Comparison of ENCODE assay signal across 10 mouse cellular contexts in the genomic region with DNA sequence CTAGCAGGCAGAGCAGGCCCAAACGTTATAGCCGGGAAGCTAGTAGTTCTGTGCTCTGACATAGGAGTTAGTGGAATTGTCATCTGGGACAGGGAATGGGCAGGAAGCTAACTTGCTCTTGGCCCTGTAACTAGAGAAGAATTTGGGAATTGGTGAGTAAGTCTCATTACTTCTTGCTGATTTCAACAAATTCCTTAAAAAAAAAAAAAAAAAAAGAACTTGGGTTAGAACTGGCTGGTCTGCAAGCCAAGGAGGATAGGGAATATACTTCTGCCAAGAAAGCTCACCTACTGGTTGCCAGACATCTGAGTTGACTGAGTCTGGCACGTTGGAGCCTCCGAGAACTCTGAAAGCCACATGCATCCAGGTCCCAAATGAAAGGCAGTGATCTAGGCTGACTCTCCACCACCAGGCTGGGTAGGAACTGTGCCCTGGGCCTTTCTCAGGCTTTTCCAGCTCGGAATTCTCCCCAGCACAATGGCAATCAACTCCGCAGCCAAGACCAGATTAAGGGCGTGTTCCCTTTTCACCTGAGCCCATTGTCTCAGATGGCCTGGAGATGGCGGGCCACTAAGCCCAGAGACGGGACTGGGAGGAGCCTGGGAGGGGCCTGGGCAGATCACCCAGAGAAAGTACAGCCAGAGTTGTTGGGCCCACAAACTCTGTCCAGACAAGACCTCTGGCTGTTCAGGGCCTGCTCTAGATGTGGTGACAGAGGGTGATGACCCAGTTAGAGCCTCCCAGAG.
A peak's percentile ranks its signal among the peaks of the same experiment; 100 is the strongest.
DNase-seq lines count a peak whose midpoint lies in the region; ATAC-seq and TF ChIP-seq lines count a peak whose summit lies in the region.
"Had no signal": no experiment of that assay in that cellular context is flagged by ENCODE, and none has a peak within 500 bp of the region (broad histone marks: within the 10 kb centered on the region; RNA-seq: fewer than 3 reads in every experiment).

No protein-coding gene starts in this region.

- ATAC-seq in megakaryocyte progenitor cell, adult 5-6 weeks (replicated peaks; ENCODE audit: poor library complexity), result peak; percentile 21; the same call in 1 of the 2 replicates

- 84% methylated on average over 9 of the region's 9 CpGs for WGBS in liver, adult 2 months

- no peak overlapping the region for H3K9ac ChIP-seq in liver, adult 2 months (ENCODE audit: low read depth, low read length)
- H3K9ac ChIP-seq: forebrain, embryonic 12.5 days had no signal

- H3K36me3 ChIP-seq in liver, adult 2 months (ENCODE audit: control insufficient read depth, insufficient read depth, low read length), result no peaks in the 10 kb centered on the region
- H3K36me3 ChIP-seq: forebrain, embryonic 12.5 days had no signal

- H3K79me2 ChIP-seq in liver, adult 2 months (ENCODE audit: control insufficient read depth, insufficient read depth, low read length), result no peaks in the 10 kb centered on the region

- no peak for TF ChIP-seq CTCF in liver, adult 2 months (IDR thresholded peaks at IDR 0.05; ENCODE audit: low read depth, low read length)

- H3K4me3 ChIP-seq in liver, adult 2 months (ENCODE audit: insufficient read depth, low read depth, low read length), result no peak overlapping the region
- H3K4me3 ChIP-seq: forebrain, embryonic 12.5 days had no signal

- H3K27ac ChIP-seq in liver, adult 2 months (replicated peaks; ENCODE audit: insufficient read depth, low read depth, low read length), result peak overlapping the region; percentile 10; the same call in 1 of the 2 replicates
- H3K27ac ChIP-seq: forebrain, embryonic 12.5 days had no signal

- no peak for DNase-seq in liver, adult 2 months (ENCODE audit: extremely low read depth, low read depth, low spot score)
- DNase-seq in liver (no peak), R1 (ENCODE audit: low read depth, low spot score) (peak; percentile 94)
- DNase-seq in gonadal fat pad, adult 2 months (ENCODE audit: low read depth), result peak; percentile 64
- DNase-seq in layer of hippocampus, postnatal 10 days (ENCODE audit: low spot score in 2 of 2), result no peak
- DNase-seq in adrenal gland, postnatal 36 days, result no peak
- no peak for DNase-seq in kidney, postnatal 10 days
- DNase-seq: lung, postnatal 4 days had no signal

- H3K4me1 ChIP-seq in liver, adult 2 months (ENCODE audit: control insufficient read depth, insufficient read depth, low read length), result no peaks in the 10 kb centered on the region

- no peak for TF ChIP-seq POLR2A in liver, adult 2 months (IDR thresholded peaks at IDR 0.05; ENCODE audit: extremely low read depth, insufficient read depth, low read length)

- H3K27me3 ChIP-seq in liver, adult 2 months (ENCODE audit: control insufficient read depth, insufficient read depth, low read length), result no peaks in the 10 kb centered on the region

Comparison
In these comparisons a context has a peak if more than half of its experiments do, and no peak if none do; other contexts are left out.
1. DNase-seq: peak in R1 (single experiment) and gonadal fat pad, adult 2 months (single experiment); none in liver, adult 2 months (single experiment), liver (single experiment), layer of hippocampus, postnatal 10 days (0 of 2), adrenal gland, postnatal 36 days (0 of 2) and kidney, postnatal 10 days (single experiment).